Mouse (Mus musculus) thymus, adult 2 months (tissue): ENCODE measurements around the gene Arhgef33.

Source experiments
- CTCF ChIP-seq: fragments of 200-500 bp; IDR thresholded peaks from 2 replicates; pipeline ENCODE4 v1.5.1; 2012; ENCODE audit warnings: mild to moderate bottlenecking, control low read depth, low read length, moderate library complexity, borderline replicate concordance; ENCODE audit not compliant: control insufficient read depth, poor library complexity, insufficient read depth; ENCODE audit errors: extremely low read depth
- POLR2A ChIP-seq: fragments of 200-500 bp; IDR thresholded peaks from 2 replicates; pipeline ENCODE4 v1.6.1; 2012; ENCODE audit warnings: mild to moderate bottlenecking, low read length, control low read depth, moderate library complexity; ENCODE audit not compliant: control insufficient read depth, poor library complexity, insufficient read depth; ENCODE audit errors: extremely low read depth

DNA sequence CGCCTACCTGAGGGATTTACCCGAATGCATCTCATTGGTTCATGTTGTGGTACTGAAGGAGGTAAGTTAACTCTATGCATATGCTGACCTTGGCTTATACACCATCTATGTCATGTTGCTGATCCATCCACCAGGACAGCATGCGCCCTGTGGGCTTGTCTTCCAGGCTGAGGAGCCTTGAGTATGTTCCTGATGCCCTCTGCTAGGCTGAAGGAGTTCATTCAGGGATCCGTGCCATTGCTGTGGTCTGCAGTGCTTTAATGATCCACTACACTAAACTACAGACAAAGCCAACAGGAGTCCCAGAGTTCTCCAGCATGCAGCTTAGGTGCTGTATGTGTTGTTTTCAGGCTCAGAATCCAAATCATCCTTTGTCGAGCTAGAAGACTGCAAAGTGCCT lies 60.1 kb downstream of the Arhgef33 start:
- TF ChIP-seq POLR2A, result no peak
- no peak for TF ChIP-seq CTCF
